Mouse (Mus musculus): ENCODE measurements around the gene Zfp93.
A peak's percentile ranks its signal among the peaks of the same experiment; 100 is the strongest.
"Not testable (repeated sequence)": the region's sequence is repeated elsewhere in the genome, so short reads cannot be mapped to it uniquely, and the experiment has no call there.

Gene Zfp93

DNA sequence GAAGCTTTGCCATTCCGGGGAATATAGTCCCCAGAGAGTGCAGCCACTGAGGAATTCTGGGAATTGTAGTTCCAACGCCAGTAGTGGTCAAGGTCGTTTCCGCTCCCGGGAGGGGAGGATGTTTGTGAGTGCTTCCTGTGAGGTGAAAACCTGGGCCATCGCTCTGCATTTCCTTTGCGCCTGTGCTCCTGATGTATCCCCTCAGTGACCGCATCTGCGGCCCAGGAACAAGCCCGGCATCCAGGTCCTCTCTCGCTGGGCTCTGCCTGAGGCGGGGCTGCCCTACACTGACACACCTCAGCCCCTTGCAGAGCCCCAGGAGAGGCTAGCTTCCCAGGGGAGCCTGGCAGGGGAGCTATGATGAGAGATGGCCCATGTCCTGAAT, at the start of gene Zfp93:
Zfp93 (plus strand) TSS at position 133 of the 385 bp plus-strand sequence.
- DNase-seq (ENCODE audit: low read depth in 2 of 2, low spot score in 2 of 2) = peak; percentile 29 to 53

GRCm38 (mm10) chr7:24237040-24237791, 33.0 kb upstream of the Zfp93 start, which contains the start of gene Zfp109:
Gene Zfp109, minus strand, starts transcription at chr7:24237560.
- DNase-seq (ENCODE audit: low read depth in 2 of 2, low spot score in 2 of 2) = peak; percentile 5

DNA sequence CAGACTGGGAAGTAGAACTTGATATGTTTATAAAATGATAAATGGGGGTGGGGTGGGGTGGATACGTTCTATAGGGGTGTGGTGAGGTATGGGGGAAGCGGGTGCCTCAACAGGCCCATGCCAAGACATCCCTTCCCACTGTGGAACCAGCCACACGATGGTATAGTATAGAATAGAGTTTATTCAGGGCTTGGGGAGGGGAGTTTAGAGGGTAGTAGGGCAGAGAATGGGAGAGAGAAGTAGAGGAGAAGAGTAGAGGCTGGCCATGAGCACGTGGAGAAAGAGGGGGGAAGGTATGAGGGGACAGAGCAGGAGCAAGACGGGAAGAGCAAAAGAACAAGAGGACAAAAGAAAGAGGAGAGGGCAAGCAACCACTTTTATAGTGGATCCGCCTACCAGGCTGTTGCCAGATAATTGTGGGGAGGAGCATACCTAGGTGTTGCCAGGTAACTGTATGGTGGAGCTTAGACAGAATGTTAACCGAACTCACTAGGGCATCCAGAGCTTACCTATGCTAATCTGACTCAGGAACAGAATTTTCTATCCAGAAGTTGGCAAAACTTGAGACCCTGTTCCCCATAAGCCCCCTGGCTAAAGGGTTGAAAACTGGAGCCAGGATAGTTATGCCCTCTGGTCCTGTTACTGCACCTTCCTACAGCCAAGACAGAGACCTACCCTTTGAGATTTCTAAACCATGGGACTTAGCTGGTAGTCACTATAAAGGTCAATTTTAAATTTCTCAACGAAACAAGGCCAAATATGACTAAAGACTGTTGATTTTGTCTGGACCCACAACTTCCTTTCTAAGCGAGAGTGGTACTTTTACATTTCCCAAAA, 16.2 kb upstream of the Zfp93 start:
- no peak for DNase-seq (ENCODE audit: low read depth in 2 of 2, low spot score in 2 of 2)

DNA sequence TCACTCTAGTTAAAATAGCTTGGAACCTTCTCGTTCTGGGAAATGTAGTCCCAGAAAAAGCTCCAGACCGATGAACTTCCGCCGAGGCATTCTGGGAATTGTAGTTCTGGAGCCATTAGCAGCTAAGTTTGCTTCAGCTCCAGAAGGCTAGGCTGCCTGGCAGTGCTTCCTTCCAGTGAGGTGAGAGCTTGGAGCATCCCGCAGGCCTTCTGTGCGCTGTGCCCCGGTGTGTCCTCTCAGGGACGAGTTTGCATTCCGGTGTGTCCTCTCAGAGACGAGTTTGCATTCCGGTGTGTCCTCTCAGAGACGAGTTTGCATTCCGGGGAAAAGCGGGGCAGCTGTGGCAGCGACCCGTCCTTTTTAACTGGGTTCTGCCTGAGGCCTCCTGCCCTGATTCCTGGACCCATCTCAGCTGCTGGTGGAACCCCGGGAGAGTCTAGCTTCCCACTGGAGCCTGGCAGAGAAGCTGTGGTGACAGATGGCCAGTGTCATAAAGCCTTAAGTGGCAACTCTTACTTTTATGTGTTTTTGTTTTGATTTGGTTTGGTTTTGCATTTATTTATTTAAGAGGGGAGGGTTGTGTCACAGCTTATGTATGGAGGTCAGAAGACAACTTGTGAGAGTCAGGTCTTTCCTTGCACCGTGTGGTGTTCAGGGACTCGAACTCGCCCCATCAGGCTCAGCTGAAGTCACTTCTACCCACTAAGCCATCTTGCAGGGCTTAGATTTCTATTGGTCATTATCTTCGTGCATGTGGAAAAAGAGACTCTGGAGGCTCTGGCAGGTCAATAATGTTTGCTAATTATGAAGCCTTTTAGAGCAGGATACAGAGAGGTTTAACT, 15.4 kb upstream of the Zfp93 start, which contains the start of gene Zfp108:
Zfp108 (plus strand) TSS at position 162 of the 842 bp plus-strand sequence.
- DNase-seq (ENCODE audit: low read depth in 2 of 2, low spot score in 2 of 2) = peak in 1 of 2 experiments; percentile 9

DNA sequence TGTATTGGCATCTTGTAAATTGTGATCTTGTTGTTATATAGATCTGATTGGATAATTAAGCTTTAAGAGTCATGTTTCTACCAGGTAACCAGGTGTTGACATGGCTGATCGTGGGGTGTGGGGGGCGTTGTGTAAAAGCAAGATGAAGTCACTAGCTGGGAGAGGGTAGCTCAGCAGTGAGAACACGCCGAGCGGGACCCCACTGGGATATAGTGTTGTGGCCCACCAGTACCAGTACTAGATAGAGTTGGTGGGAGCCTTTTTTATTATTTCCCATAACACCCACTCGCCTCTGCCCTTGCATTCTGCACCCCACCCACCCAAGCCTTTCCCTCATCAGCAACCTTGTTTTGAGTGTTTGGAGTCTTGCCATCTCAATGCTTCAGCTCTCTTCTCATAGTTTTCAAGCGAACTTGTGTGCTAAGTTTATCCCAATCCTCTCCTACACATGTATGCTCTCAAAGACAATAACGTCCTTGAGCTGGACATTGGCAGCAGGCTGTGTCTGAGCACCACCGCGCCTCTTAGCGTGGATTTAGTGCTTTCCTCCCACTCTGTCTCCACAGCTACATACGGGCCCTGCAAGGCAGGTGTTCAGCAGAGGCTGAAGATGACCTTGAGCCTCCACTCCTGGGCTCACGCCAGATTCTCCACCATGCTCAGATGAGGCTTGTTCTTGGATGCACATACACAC, 10.8 kb upstream of the Zfp93 start:
- no peak for DNase-seq (ENCODE audit: low read depth in 2 of 2, low spot score in 2 of 2)

DNA sequence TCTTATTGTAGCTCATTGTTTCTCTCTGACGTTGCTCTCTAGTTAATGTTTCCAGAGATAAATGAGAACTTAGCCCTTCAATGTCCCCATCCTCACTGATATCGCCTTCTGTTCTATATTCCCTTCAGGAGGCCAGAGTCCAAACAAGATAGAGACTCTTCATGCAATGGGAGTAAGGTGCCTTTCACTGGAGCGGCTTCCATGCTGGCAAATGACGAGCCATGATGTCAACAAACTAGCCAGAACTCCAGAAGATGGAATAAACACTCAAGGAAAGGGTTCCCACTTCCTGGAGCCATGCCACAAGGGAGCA, 10.3 kb upstream of the Zfp93 start:
- no peak for DNase-seq (ENCODE audit: low read depth in 2 of 2, low spot score in 2 of 2)

DNA sequence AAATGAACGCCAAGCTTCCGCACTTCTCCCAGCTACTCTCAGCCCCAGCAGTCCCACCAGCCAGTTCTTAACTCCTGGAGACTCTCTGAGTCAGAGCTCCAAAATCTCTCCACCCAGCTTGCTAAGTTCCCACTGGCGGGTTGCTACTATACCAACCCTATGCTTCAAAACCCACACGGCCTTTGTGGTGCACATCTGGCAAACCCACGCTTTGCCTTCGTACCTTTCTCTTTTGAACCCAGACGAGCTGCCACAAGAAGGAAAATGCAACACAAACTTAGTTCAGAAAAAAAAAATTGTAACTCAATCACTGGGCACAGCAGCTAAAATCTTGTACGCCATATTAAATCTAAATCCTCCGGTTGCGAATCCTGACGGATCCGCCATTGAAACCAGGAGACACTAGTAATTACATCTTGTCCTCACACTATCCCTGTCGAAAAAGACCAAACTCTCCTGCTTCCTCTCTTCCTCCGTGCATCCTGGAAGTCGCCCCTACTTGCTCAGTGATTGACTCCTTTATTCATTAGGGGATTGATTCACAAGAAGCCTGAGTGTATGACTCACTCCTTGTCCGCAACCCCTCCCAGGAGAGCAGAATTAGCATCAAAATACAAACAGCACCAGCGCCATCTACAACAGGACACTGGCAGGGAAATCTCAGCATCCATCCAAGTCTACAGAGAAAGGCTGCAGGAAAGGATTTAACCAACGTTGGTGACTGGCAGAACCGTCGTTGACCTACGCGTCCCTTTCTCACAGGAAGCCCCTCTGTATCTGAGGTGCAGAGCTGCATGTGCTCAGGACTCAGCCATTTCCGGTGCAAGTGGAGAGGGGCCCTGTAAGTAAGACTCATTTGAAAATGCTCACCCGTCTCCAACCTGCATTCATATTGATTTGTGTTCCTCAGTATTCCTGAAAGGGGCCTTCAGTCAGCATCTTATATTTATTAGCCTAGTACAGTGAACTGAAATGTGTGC, 1.8 kb upstream of the Zfp93 start:
- peak in 1 of 2 experiments; percentile 2 for DNase-seq (ENCODE audit: low read depth in 2 of 2, low spot score in 2 of 2)

DNA sequence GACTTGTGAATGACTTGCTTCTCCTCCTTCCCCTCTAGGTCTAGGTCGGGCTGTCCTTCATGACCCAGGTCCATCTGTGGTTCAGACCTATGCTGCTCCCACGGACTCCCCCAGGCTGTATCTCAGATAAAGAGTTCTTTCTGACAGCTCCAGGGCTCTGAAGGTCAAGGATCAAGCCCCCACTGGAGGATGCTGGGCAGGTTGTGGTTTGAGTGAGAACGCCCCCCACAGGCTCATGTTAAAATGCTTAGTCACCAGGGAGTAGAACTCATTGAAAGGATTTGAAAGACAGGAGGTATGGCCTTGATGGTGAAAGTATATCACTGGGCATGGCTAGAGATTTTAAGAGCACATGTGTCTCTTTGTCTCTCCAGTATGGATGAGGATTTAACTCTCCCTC, 964 bp upstream of the Zfp93 start:
- no peak for DNase-seq (ENCODE audit: low read depth in 2 of 2, low spot score in 2 of 2)

DNA sequence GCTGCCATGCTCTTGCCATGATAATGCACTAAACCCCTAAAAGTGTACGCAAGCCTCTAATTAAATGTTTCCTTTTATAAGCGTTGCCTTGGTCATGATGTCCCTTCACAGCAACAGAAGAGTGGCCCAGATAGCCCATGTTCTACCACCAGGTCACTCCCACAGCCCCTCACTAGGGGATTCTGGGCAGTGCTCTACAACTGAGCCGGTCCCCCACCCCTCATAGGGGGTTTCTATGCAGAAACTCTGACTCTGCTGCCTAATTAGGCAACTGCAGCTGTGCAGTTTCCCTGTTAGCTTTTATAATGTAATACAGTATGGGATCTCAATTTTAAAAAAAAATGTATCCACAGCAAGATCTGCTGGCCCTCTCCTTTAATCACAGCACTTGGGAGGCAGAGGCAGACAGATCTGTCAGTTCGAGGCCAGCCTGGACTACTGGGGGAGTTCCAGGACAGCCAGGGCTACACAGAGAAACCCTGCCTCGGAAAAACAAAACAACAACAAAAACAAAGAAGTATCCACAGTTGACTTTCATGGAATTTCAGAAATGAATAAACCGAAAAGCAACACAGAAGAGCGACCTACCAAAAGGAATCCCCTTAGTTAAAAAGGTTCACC, 443 bp upstream of the Zfp93 start:
- DNase-seq (ENCODE audit: low read depth in 2 of 2, low spot score in 2 of 2) = no peak

- DNase-seq (ENCODE audit: low read depth in 2 of 2, low spot score in 2 of 2) = no peak
Observed at GRCm38 (mm10) chr7:24271191-24271590, 971 bp downstream of the Zfp93 start.

- DNase-seq (ENCODE audit: low read depth in 2 of 2, low spot score in 2 of 2) = no peak
Observed at GRCm38 (mm10) chr7:24274456-24274855, 4.2 kb downstream of the Zfp93 start.

- not testable (repeated sequence) for DNase-seq (ENCODE audit: low read depth in 2 of 2, low spot score in 2 of 2)
Observed at GRCm38 (mm10) chr7:24278771-24279170, 8.6 kb downstream of the Zfp93 start.

DNA sequence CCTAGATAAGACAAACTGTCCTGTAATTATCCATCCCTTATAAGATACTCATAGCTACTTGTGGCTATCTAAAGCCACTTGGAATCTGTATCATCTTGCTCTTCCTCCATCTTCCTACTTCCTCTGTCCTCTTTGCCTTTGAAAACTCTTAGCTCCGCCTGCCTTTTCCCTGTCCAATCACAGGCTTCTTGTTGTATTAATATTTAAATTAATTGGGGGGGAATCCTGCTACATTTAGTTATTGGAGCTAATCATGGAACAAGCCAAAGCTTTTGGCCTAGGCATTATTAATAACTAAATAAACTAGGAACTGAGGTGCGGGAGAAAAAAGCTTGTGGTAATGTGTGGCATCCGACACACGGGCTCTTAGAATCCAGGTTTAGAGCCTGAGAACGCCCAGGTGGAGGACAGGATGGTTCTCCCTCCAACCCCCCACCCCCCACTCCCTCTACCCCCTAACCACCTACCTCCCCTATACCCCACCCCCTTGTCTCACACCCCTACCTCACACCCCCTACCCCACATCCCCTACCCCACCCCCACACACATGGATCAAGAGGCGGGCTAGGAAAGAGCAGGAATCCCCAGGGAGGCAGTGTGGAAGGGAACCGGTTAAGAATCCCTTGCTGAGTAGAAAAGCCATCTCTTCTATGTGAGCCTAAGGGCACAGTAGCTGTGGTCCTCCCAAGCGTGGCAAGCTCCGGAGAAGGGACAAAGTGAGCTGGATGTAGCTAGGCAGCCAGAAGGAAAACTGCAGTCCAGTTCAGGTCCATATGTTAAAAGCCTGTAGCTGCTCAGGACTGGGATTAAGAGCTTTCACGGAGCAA, 10.0 kb downstream of the Zfp93 start:
- DNase-seq (ENCODE audit: low read depth in 2 of 2, low spot score in 2 of 2) = no peak

DNA sequence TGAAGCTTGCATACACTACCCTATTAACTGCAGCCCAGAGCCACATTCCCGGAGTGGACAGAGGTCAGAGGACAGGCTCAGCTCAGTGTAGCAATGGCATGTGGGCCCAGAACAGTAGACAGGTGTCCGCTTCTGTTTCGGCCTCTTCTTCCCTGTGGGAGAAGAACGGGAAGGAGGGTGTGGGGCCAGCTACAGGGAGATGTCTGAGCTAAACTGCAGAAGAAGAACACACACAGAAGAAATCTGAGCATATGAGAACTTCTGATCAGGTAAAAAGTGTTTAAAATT, 10.6 kb downstream of the Zfp93 start:
- no peak for DNase-seq (ENCODE audit: low read depth in 2 of 2, low spot score in 2 of 2)

DNA sequence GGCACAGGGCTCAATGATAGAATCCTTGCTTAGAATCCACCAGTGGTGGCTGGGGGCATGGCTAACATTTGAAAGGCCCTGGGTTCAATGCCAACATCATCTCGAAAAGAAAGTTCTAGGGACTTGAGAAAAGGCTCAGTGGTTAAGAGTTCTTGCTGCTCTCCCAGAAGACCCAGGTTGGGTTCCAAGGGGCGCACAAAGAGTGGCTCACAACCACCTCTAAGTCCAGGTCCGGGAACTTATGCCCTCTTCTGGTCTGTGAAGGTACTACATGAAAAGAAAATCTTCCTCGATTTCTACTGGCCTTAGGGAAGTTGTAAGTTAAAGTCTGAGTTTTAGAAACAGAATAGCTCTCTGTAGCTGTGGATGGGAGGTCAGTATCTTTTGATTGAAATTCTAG, 15.9 kb downstream of the Zfp93 start:
- DNase-seq (ENCODE audit: low read depth in 2 of 2, low spot score in 2 of 2) = no peak

DNA sequence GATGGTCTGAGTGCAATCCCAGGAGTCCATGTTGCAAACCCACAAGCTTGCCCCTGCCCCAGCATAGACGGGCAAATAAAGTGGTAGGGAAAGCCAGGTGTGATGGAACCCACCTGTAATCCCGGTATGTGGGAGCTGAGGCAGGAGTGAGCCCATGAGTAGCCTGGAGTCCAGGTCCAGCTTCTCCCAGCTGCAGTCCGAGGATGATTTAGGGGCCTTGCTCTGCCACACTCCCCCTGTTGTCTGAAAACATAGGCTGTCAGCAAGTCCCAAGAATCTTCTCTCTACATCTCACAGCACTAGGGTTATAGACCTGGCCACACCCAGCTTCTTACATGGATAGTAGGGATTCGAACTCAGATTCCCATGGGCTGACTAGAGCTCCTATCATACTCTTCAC, 16.7 kb downstream of the Zfp93 start:
- DNase-seq (ENCODE audit: low read depth in 2 of 2, low spot score in 2 of 2) = no peak

DNA sequence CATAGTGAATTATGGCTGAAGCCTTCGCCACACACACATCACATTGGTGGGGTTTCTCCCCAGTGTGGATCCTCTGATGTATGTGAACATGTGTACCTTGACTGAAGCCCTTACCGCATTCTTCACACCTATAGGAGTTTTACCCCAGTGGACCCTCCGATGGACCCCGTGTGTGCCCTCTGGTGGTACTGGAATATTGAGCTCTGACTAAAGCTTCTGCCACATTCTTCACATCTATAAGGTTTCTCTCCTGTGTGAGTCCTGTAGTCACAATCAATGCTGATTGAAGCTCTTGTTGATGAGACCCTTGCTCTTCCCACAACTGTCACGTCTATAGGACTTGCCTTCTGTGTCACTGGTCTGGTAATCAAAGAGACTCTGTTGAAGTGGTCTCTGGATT, 17.4 kb downstream of the Zfp93 start:
- no peak for DNase-seq (ENCODE audit: low read depth in 2 of 2, low spot score in 2 of 2)

- no peak for DNase-seq (ENCODE audit: low read depth in 2 of 2, low spot score in 2 of 2)
Observed at GRCm38 (mm10) chr7:24288512-24288911, 18.3 kb downstream of the Zfp93 start.
